Mouse (Mus musculus) cortical plate, adult 2 months (tissue): ENCODE data around the gene Prr3.

Experiments
- CTCF ChIP-seq: fragments of 200-500 bp; IDR thresholded peaks from 2 replicates; pipeline ENCODE4 v1.5.1; 2011; ENCODE audit warnings: mild to moderate bottlenecking, control low read depth, low read length; ENCODE audit not compliant: insufficient read depth; ENCODE audit errors: extremely low read depth
- POLR2A ChIP-seq: fragments of 200-500 bp; IDR thresholded peaks from 2 replicates; pipeline ENCODE4 v1.6.1; 2011; ENCODE audit warnings: mild to moderate bottlenecking, low read length, control low read depth; ENCODE audit not compliant: insufficient read depth; ENCODE audit errors: extremely low read depth

- TF ChIP-seq POLR2A (no peak), CTCF (no peak)
Measured at GRCm38 (mm10) chr17:36021309-36021708, 41.3 kb upstream of the Prr3 start.
